Mouse (Mus musculus): ENCODE measurements around the gene Rnf212b. TPM values are rescaled to one million over a fixed set of nuclear protein-coding genes. Genes with fewer than 3 reads are reported as not detected.

Gene Rnf212b
- polyA plus RNA-seq, 1 experiment from 2014 or later: not detected

Other genes starting within 250 kb of the Rnf212b start
- 22.4 and 25.4 TPM in 2 replicates for gene Ajuba, start 236.6 kb upstream of the Rnf212b start, polyA plus RNA-seq (2014; fragmentation: Nextera tagmentation; extraction: Ambion mirVana)
- 4.7 and 7.1 TPM in 2 replicates for gene 4931414P19Rik, start 208.1 kb upstream of the Rnf212b start, polyA plus RNA-seq (2014; fragmentation: Nextera tagmentation; extraction: Ambion mirVana)
- 336 and 345 TPM in 2 replicates for gene Psmb5, start 196.1 kb upstream of the Rnf212b start, polyA plus RNA-seq (2014; fragmentation: Nextera tagmentation; extraction: Ambion mirVana)
- not detected in 2 replicates for gene Psmb11, start 192.7 kb upstream of the Rnf212b start, polyA plus RNA-seq (2014; fragmentation: Nextera tagmentation; extraction: Ambion mirVana)
- not detected in 2 replicates for gene Gm17606, start 173.2 kb upstream of the Rnf212b start, polyA plus RNA-seq (2014; fragmentation: Nextera tagmentation; extraction: Ambion mirVana)
- gene Cdh24, start 172.8 kb upstream of the Rnf212b start, polyA plus RNA-seq (2014; fragmentation: Nextera tagmentation; extraction: Ambion mirVana): 1.3 and 2.0 TPM in 2 replicates
- 47.3 and 49.8 TPM in 2 replicates for gene 1700123O20Rik, start 127.9 kb upstream of the Rnf212b start, polyA plus RNA-seq (2014; fragmentation: Nextera tagmentation; extraction: Ambion mirVana)
- 69.1 and 81.1 TPM in 2 replicates for gene Acin1, start 127.2 kb upstream of the Rnf212b start, polyA plus RNA-seq (2014; fragmentation: Nextera tagmentation; extraction: Ambion mirVana)
- gene Gm29776, start 115.3 kb upstream of the Rnf212b start, polyA plus RNA-seq (2014; fragmentation: Nextera tagmentation; extraction: Ambion mirVana): 0.30 and 0.35 TPM in 2 replicates
- gene Cebpe, start 102.0 kb upstream of the Rnf212b start, polyA plus RNA-seq (2014; fragmentation: Nextera tagmentation; extraction: Ambion mirVana): not detected in 2 replicates
- gene Slc7a8, start 32.2 kb upstream of the Rnf212b start, polyA plus RNA-seq (2014; fragmentation: Nextera tagmentation; extraction: Ambion mirVana): 5.0 and 5.1 TPM in 2 replicates
- 8.2 and 9.5 TPM in 2 replicates for gene Homez, start 56.8 kb downstream of the Rnf212b start, polyA plus RNA-seq (2014; fragmentation: Nextera tagmentation; extraction: Ambion mirVana)
- 1.7 and 1.9 TPM in 2 replicates for gene Ppp1r3e, start 63.4 kb downstream of the Rnf212b start, polyA plus RNA-seq (2014; fragmentation: Nextera tagmentation; extraction: Ambion mirVana)
- 3.0 and 4.3 TPM in 2 replicates for gene Bcl2l2, start 69.2 kb downstream of the Rnf212b start, polyA plus RNA-seq (2014; fragmentation: Nextera tagmentation; extraction: Ambion mirVana)
- gene Gm20521, start 69.3 kb downstream of the Rnf212b start, polyA plus RNA-seq (2014; fragmentation: Nextera tagmentation; extraction: Ambion mirVana): not detected in 2 replicates
- gene Pabpn1, start 78.4 kb downstream of the Rnf212b start, polyA plus RNA-seq (2014; fragmentation: Nextera tagmentation; extraction: Ambion mirVana): 80.6 and 83.8 TPM in 2 replicates
- gene Slc22a17, start 99.0 kb downstream of the Rnf212b start, polyA plus RNA-seq (2014; fragmentation: Nextera tagmentation; extraction: Ambion mirVana): 18.5 and 25.6 TPM in 2 replicates
- 12.2 and 14.6 TPM in 2 replicates for gene Efs, start 112.0 kb downstream of the Rnf212b start, polyA plus RNA-seq (2014; fragmentation: Nextera tagmentation; extraction: Ambion mirVana)
- not detected in 2 replicates for gene Il25, start 118.6 kb downstream of the Rnf212b start, polyA plus RNA-seq (2014; fragmentation: Nextera tagmentation; extraction: Ambion mirVana)
- 0.58 and 0.72 TPM in 2 replicates for gene Cmtm5, start 122.1 kb downstream of the Rnf212b start, polyA plus RNA-seq (2014; fragmentation: Nextera tagmentation; extraction: Ambion mirVana)
- gene Myh6, start 152.8 kb downstream of the Rnf212b start, polyA plus RNA-seq (2014; fragmentation: Nextera tagmentation; extraction: Ambion mirVana): 2,542 and 2,728 TPM in 2 replicates
- gene Gm17428, start 162.8 kb downstream of the Rnf212b start, polyA plus RNA-seq (2014; fragmentation: Nextera tagmentation; extraction: Ambion mirVana): not detected in 2 replicates
- 5,319 and 5,796 TPM in 2 replicates for gene Myh7, start 180.5 kb downstream of the Rnf212b start, polyA plus RNA-seq (2014; fragmentation: Nextera tagmentation; extraction: Ambion mirVana)
- 53.8 and 54.9 TPM in 2 replicates for gene Ngdn, start 201.3 kb downstream of the Rnf212b start, polyA plus RNA-seq (2014; fragmentation: Nextera tagmentation; extraction: Ambion mirVana)

All from heart, embryonic 14.5 days (tissue).